Mouse (Mus musculus): ENCODE measurements around the gene Kcnk3. TPM values are rescaled to one million over a fixed set of nuclear protein-coding genes. Genes with fewer than 3 reads are reported as not detected.

The Kcnk3 gene
- polyA plus RNA-seq, 2 experiments, result 0.07 to 0.11 TPM

DNA sequence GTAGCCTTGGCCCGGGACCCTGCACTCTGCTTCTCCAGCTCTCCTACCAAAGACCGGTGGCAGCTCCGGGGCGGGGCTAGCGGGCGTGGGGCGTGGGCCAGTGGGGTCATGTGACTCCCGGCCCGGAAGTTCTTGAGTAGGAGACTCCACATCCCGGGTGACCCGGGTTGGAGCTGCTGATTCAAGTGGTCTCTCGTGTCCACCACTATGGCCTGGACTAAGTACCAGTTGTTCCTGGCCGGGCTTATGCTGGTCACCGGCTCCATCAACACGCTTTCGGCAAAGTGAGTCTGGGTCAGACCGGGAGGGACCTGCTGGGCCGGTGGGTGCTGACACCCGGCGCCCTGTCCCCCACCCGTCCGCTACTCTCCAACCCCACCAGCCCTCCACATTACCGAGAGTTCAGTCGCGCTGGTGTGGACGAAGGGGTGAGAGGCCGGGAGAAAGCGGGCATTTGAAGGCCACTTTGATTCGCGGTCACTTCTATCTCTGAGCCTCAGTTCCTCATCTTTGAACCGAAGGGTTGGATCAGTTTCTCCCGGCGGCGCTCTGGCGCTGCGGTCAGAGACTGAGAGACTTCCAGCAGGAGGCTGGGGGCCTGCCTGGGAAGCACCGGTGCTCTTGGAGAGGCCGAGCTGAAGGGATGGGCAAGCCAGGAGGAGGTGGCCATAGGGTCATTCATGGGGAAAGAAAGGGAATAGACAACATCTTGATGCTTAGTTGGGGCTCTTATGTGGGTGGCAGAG, 60.0 kb downstream of the Kcnk3 start, which contains the start of gene Slc35f6:
Slc35f6 (plus strand) TSS at position 119 of the 746 bp plus-strand sequence.
- WGBS (ENCODE audit: insufficient replicate concordance), result under 1% methylated on average over 38 of the region's 38 CpGs
- Histone ChIP-seq H3K9me3 (ENCODE audit: control insufficient read depth, low read length) (no peaks in the 10 kb centered on the region), H3K27ac (no peak within 1 kb of the TSS), H3K4me3 (ENCODE audit: insufficient read depth in 1 of 2, low read depth in 2 of 2, low read length in 2 of 2) (peak within 1 kb of the TSS; percentile 89 to 97), H3K4me1 (replicated peaks; ENCODE audit: control insufficient read depth in 2 of 2, insufficient read depth in 2 of 2, low read length in 1 of 2) (peaks cover 7 to 22% of the 10 kb centered on the region in 2 experiments), H3K36me3 (replicated peaks; ENCODE audit: control insufficient read depth, insufficient read depth, low read depth) (no peaks in the 10 kb centered on the region; the same call in 1 of the 2 replicates), H3K9ac (replicated peaks) (peak within 1 kb of the TSS; percentile 73), H3K27me3 (ENCODE audit: control insufficient read depth, insufficient read depth, low read length) (no peaks in the 10 kb centered on the region), H3K4me2 (ENCODE audit: low read depth) (peak within 1 kb of the TSS; percentile 70)
- ATAC-seq (ENCODE audit: insufficient read depth) (peak; percentile 88), DNase-seq (ENCODE audit: low read depth in 3 of 3, low spot score in 3 of 3) (peak; percentile 52 to 72 (median 65))
- TF ChIP-seq CTCF (IDR thresholded peaks at IDR 0.05; ENCODE audit: low read depth) (no peak), EP300 (IDR thresholded peaks at IDR 0.05; ENCODE audit: low read depth) (no peak)

DNA sequence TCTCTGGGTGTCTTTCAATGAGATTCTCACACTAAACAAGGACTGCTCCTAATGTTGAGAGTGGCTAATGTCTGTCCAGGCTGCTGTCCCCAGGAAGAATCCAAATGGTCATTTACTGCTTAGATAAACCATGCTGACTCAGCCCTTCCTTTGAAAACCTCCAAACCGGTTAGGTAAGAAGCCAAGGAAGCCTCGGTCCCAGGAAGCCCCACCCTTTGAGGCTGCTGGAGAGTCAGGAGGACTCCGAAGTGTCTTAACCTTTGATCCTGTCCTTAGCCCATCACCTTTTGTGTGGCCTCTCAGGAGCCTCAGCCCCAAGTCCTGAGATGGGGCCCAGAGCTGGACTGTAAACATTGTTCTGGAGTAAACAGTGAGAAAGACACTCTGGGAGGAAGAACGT, 61.6 kb downstream of the Kcnk3 start:
- 52% methylated on average over 4 of the region's 4 CpGs for WGBS (ENCODE audit: insufficient replicate concordance)
- ATAC-seq (ENCODE audit: insufficient read depth) (no peak), DNase-seq (ENCODE audit: low read depth in 3 of 3, low spot score in 3 of 3) (no peak)
- TF ChIP-seq EP300 (IDR thresholded peaks at IDR 0.05; ENCODE audit: low read depth) (no peak), CTCF (IDR thresholded peaks at IDR 0.05; ENCODE audit: low read depth) (no peak)
- Histone ChIP-seq H3K36me3 (replicated peaks; ENCODE audit: control insufficient read depth, insufficient read depth, low read depth) (no peaks in the 10 kb centered on the region; the same call in 1 of the 2 replicates), H3K9me3 (ENCODE audit: control insufficient read depth, low read length) (no peaks in the 10 kb centered on the region), H3K9ac (replicated peaks) (no peak overlapping the region), H3K27ac (no peak overlapping the region), H3K4me2 (ENCODE audit: low read depth) (no peak overlapping the region), H3K4me1 (replicated peaks; ENCODE audit: control insufficient read depth in 2 of 2, insufficient read depth in 2 of 2, low read length in 1 of 2) (peaks cover 7 to 17% of the 10 kb centered on the region in 2 experiments), H3K4me3 (ENCODE audit: insufficient read depth in 1 of 2, low read depth in 2 of 2, low read length in 2 of 2) (no peak overlapping the region), H3K27me3 (ENCODE audit: control insufficient read depth, insufficient read depth, low read length) (no peaks in the 10 kb centered on the region)

DNA sequence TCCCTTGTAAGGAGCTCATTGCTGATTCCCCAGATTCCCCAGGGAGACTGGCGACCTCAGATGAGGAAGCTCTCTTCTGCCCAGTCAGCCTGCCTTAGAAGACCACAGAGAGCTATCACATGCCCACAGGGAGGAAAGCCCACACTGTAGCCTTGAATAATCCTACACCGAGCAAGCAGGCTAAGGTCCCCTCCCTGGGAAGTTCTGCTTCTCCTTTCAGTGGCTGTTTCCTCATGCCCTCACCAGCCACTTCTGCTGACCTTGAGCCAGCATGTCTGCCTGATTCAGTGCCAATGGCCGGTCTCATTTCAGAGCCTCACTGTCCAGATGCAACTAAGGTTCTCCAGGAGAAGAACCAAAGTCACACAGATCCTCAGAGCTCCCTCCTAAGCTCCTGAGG, 62.8 kb downstream of the Kcnk3 start:
- Histone ChIP-seq H3K27ac (no peak overlapping the region), H3K4me2 (ENCODE audit: low read depth) (no peak overlapping the region), H3K9me3 (ENCODE audit: control insufficient read depth, low read length) (no peaks in the 10 kb centered on the region), H3K27me3 (ENCODE audit: control insufficient read depth, insufficient read depth, low read length) (no peaks in the 10 kb centered on the region), H3K36me3 (replicated peaks; ENCODE audit: control insufficient read depth, insufficient read depth, low read depth) (no peaks in the 10 kb centered on the region; the same call in 1 of the 2 replicates), H3K4me1 (replicated peaks; ENCODE audit: control insufficient read depth in 2 of 2, insufficient read depth in 2 of 2, low read length in 1 of 2) (peaks cover 7 to 17% of the 10 kb centered on the region in 2 experiments), H3K4me3 (ENCODE audit: insufficient read depth in 1 of 2, low read depth in 2 of 2, low read length in 2 of 2) (no peak overlapping the region), H3K9ac (replicated peaks) (no peak overlapping the region)
- ATAC-seq (ENCODE audit: insufficient read depth) (no peak), DNase-seq (ENCODE audit: low read depth in 3 of 3, low spot score in 3 of 3) (no peak)
- 39% methylated on average over 3 of the region's 3 CpGs for WGBS (ENCODE audit: insufficient replicate concordance)
- no peak for TF ChIP-seq CTCF (IDR thresholded peaks at IDR 0.05; ENCODE audit: low read depth)
- TF ChIP-seq EP300 (IDR thresholded peaks at IDR 0.05; ENCODE audit: low read depth), result no peak

DNA sequence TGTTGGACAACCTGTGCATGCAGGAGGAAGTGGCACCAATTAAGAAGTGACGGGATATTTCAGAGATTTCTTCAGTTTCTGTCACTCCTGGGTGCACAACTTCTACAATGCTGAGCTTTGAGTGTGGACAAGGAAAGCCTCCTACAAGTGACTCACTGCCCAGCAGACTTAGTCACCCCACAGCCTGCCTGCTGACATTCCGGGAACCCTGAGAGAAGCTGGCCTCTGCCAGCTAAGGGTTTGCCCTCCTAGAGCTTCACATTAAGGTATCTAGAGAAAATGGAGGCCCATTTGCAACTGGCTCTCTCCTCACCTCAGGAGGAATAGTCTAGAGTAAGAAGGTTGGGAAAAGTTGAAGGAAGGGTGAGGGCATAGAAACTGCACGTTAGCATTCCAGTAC, 63.6 kb downstream of the Kcnk3 start:
- Histone ChIP-seq H3K9ac (replicated peaks) (no peak overlapping the region), H3K9me3 (ENCODE audit: control insufficient read depth, low read length) (no peaks in the 10 kb centered on the region), H3K4me3 (ENCODE audit: insufficient read depth in 1 of 2, low read depth in 2 of 2, low read length in 2 of 2) (no peak overlapping the region), H3K4me1 (replicated peaks; ENCODE audit: control insufficient read depth in 2 of 2, insufficient read depth in 2 of 2, low read length in 1 of 2) (peaks cover 7 to 17% of the 10 kb centered on the region in 2 experiments), H3K27me3 (ENCODE audit: control insufficient read depth, insufficient read depth, low read length) (no peaks in the 10 kb centered on the region), H3K4me2 (ENCODE audit: low read depth) (no peak overlapping the region), H3K36me3 (replicated peaks; ENCODE audit: control insufficient read depth, insufficient read depth, low read depth) (no peaks in the 10 kb centered on the region; the same call in none of the 2 replicates), H3K27ac (no peak overlapping the region)
- 74% methylated on average over 3 of the region's 3 CpGs for WGBS (ENCODE audit: insufficient replicate concordance)
- no peak for ATAC-seq (ENCODE audit: insufficient read depth)
- no peak for TF ChIP-seq EP300 (IDR thresholded peaks at IDR 0.05; ENCODE audit: low read depth)
- no peak for TF ChIP-seq CTCF (IDR thresholded peaks at IDR 0.05; ENCODE audit: low read depth)
- no peak for DNase-seq (ENCODE audit: low read depth in 3 of 3, low spot score in 3 of 3)

GRCm38 (mm10) chr5:30653246-30653645, 65.3 kb downstream of the Kcnk3 start:
- no peak for ATAC-seq (ENCODE audit: insufficient read depth)
- Histone ChIP-seq H3K36me3 (replicated peaks; ENCODE audit: control insufficient read depth, insufficient read depth, low read depth) (no peaks in the 10 kb centered on the region; the same call in none of the 2 replicates), H3K4me3 (ENCODE audit: insufficient read depth in 1 of 2, low read depth in 2 of 2, low read length in 2 of 2) (no peak overlapping the region), H3K4me2 (ENCODE audit: low read depth) (no peak overlapping the region), H3K27me3 (ENCODE audit: control insufficient read depth, insufficient read depth, low read length) (no peaks in the 10 kb centered on the region), H3K27ac (no peak overlapping the region), H3K4me1 (replicated peaks; ENCODE audit: control insufficient read depth in 2 of 2, insufficient read depth in 2 of 2, low read length in 1 of 2) (peaks cover 7 to 14% of the 10 kb centered on the region in 2 experiments; a peak in 3 of 4 replicates), H3K9ac (replicated peaks) (no peak overlapping the region), H3K9me3 (ENCODE audit: control insufficient read depth, low read length) (no peaks in the 10 kb centered on the region)
- no peak for TF ChIP-seq EP300 (IDR thresholded peaks at IDR 0.05; ENCODE audit: low read depth)
- no peak for TF ChIP-seq CTCF (IDR thresholded peaks at IDR 0.05; ENCODE audit: low read depth)
- DNase-seq (ENCODE audit: low read depth in 3 of 3, low spot score in 3 of 3), result no peak
- 72% methylated on average over 6 of the region's 6 CpGs for WGBS (ENCODE audit: insufficient replicate concordance)
